Mouse (Mus musculus) lung, embryonic 16.5 days (tissue): Measurements from ENCODE around the gene Rbms2. TPM values are rescaled to one million over a fixed set of nuclear protein-coding genes. Genes with fewer than 3 reads are reported as not detected.
A peak's percentile ranks its signal among the peaks of the same experiment; 100 is the strongest.

ENCODE experiments used
- ATAC-seq: fragments of 200-750 bp; cut with Nextera tagmentation; 2 replicates; pipeline ENCODE4 v1.8.0; 2017; ENCODE audit warnings: low read depth, mild to moderate bottlenecking, moderate library complexity
- H3K27ac ChIP-seq: fragments of 300-500 bp; sonication (generic); 2 replicates; pipeline ENCODE4 v1.5.1; 2014; ENCODE audit warnings: mild to moderate bottlenecking, control low read depth, low read length
- H3K27me3 ChIP-seq: fragments of 300-500 bp; sonication (generic); 2 replicates; pipeline ENCODE4 v1.6.1; 2014; ENCODE audit warnings: low read depth, low read length, mixed read lengths; ENCODE audit not compliant: control insufficient read depth, insufficient read depth
- H3K36me3 ChIP-seq: fragments of 300-500 bp; sonication (generic); 2 replicates; pipeline ENCODE4 v1.6.1; 2014; ENCODE audit warnings: low read length; ENCODE audit not compliant: control insufficient read depth, insufficient read depth
- H3K4me1 ChIP-seq: fragments of 300-500 bp; sonication (generic); replicated peaks from 2 replicates; pipeline ENCODE4 v1.6.1; 2014; ENCODE audit warnings: low read length, mixed read lengths; ENCODE audit not compliant: control insufficient read depth, insufficient read depth
- H3K4me2 ChIP-seq: fragments of 300-500 bp; sonication (generic); 2 replicates; pipeline ENCODE4 v1.6.1; 2014; ENCODE audit warnings: low read depth, low read length, control low read depth
- H3K4me3 ChIP-seq: fragments of 300-500 bp; sonication (generic); 2 replicates; pipeline ENCODE4 v1.5.1; 2014; ENCODE audit warnings: mild to moderate bottlenecking, low read length, control low read depth
- H3K9ac ChIP-seq: fragments of 300-500 bp; sonication (generic); 2 replicates; pipeline ENCODE4 v1.6.1; 2014; ENCODE audit warnings: low read length, control low read depth
- H3K9me3 ChIP-seq: fragments of 300-500 bp; sonication (generic); 2 replicates; pipeline ENCODE4 v1.6.1; 2016; ENCODE audit warnings: low read length; ENCODE audit not compliant: control insufficient read depth
- WGBS: fragments of 180-500 bp; shearing (Covaris S2); extraction: QIAGEN DNeasy Blood & Tissue Kit; methylation state at CpG from one replicate; pipeline ENCODE4 v1.1.7; 2014; 5-methylcytosine and 5-hydroxymethylcytosine counted together
- microRNA counts: library from miRNA; unstranded; fragments of <30 nt; microRNA quantifications from one replicate; lab custom pipeline; 2016
- microRNA-seq: library from miRNA; unstranded; fragments of <30 nt; microRNA quantifications from one replicate; pipeline ENCODE4, GENCODE M21; 2016
- polyA plus RNA-seq: library from polyadenylated mRNA; unstranded; fragments of >200 nt; fragmentation: Nextera tagmentation; extraction: Ambion mirVana; gene quantifications from 2 replicates; pipeline ENCODE4 v1.2.1, GENCODE M21; 2015

Gene Rbms2
- polyA plus RNA-seq, 1 experiment from 2014 or later, result 40.7 TPM

GRCm38 (mm10) chr10:128081807-128082476 is 98.2 kb downstream of the Rbms2 start:
- H3K9ac ChIP-seq, result peak overlapping the region; percentile 67
- H3K27ac ChIP-seq, result no peak overlapping the region
- H3K36me3 ChIP-seq, result peaks cover 29% of the 10 kb centered on the region
- WGBS, result 45% methylated on average over 6 of the region's 6 CpGs
- H3K4me2 ChIP-seq, result peak overlapping the region; percentile 73
- peak overlapping the region; percentile 100 for H3K4me3 ChIP-seq
- no peaks in the 10 kb centered on the region for H3K27me3 ChIP-seq
- peaks cover 9% of the 10 kb centered on the region; the same call in 1 of the 2 replicates for H3K4me1 ChIP-seq
- ATAC-seq, result no peak
- H3K9me3 ChIP-seq, result no peaks in the 10 kb centered on the region

MicroRNA genes within 50 kb of the gene (microRNA counts, 519-probe panel; counts per million panel counts)
- not detected for microRNA mmu-miR-677 (lab: Ali Mortazavi, UCI)

Small RNAs within 50 kb of the gene (microRNA-seq; reads per million reads assigned to microRNA genes)
- 7.1 reads per million, percentile 21 among the genes with 10 or more reads in this experiment for gene Mir677

Other genes starting within 250 kb of the Rbms2 start
- not detected in 2 replicates for gene Hsd17b6, start 172.7 kb downstream of the Rbms2 start, polyA plus RNA-seq
- gene Prim1, start 165.1 kb downstream of the Rbms2 start, polyA plus RNA-seq, result 79.0 and 80.3 TPM in 2 replicates
- gene Naca, start 144.7 kb downstream of the Rbms2 start, polyA plus RNA-seq, result 647 and 740 TPM in 2 replicates
- gene Ptges3, start 121.3 kb downstream of the Rbms2 start, polyA plus RNA-seq, result 432 and 461 TPM in 2 replicates
- 2,116 and 2,117 TPM in 2 replicates for gene Atp5b, start 97.0 kb downstream of the Rbms2 start, polyA plus RNA-seq
- gene Baz2a, start 88.7 kb downstream of the Rbms2 start, polyA plus RNA-seq, result 10.2 and 11.4 TPM in 2 replicates
- 1.6 and 1.7 TPM in 2 replicates for gene Gls2, start 14.2 kb upstream of the Rbms2 start, polyA plus RNA-seq
- gene Spryd4, start 31.5 kb upstream of the Rbms2 start, polyA plus RNA-seq, result 24.1 and 24.5 TPM in 2 replicates
- not detected in 2 replicates for gene Mip, start 45.5 kb upstream of the Rbms2 start, polyA plus RNA-seq
- gene Timeless, start 51.8 kb upstream of the Rbms2 start, polyA plus RNA-seq, result 52.1 and 58.4 TPM in 2 replicates
- gene Apon, start 73.8 kb upstream of the Rbms2 start, polyA plus RNA-seq, result 0.14 and 0.63 TPM in 2 replicates
- gene Apof, start 88.4 kb upstream of the Rbms2 start, polyA plus RNA-seq, result 0.43 and 2.6 TPM in 2 replicates
- 12.3 and 13.1 TPM in 2 replicates for gene Stat2, start 90.3 kb upstream of the Rbms2 start, polyA plus RNA-seq
- gene Il23a, start 118.5 kb upstream of the Rbms2 start, polyA plus RNA-seq, result 0.34 and 0.38 TPM in 2 replicates
- gene Pan2, start 123.0 kb upstream of the Rbms2 start, polyA plus RNA-seq, result 38.7 and 39.8 TPM in 2 replicates
- 326 and 347 TPM in 2 replicates for gene Cnpy2, start 142.2 kb upstream of the Rbms2 start, polyA plus RNA-seq
- gene Cs, start 157.4 kb upstream of the Rbms2 start, polyA plus RNA-seq, result 171 TPM in 2 replicates
- 3.7 and 4.6 TPM in 2 replicates for gene Coq10a, start 188.7 kb upstream of the Rbms2 start, polyA plus RNA-seq
- 8.4 and 9.6 TPM in 2 replicates for gene Ankrd52, start 196.8 kb upstream of the Rbms2 start, polyA plus RNA-seq
- 0.13 and 1.0 TPM in 2 replicates for gene Slc39a5, start 220.9 kb upstream of the Rbms2 start, polyA plus RNA-seq
- gene Nabp2, start 231.2 kb upstream of the Rbms2 start, polyA plus RNA-seq, result 67.7 and 74.5 TPM in 2 replicates
- gene Rnf41, start 231.4 kb upstream of the Rbms2 start, polyA plus RNA-seq, result 41.4 and 42.7 TPM in 2 replicates